Mouse (Mus musculus) bone marrow macrophage, adult 2 months (primary cell): ENCODE measurements around the gene Qk.

ENCODE experiments used
- CTCF ChIP-seq: IDR thresholded peaks from 2 replicates; pipeline ENCODE4 v1.5.1; 2012; ENCODE audit warnings: low read depth, mild to moderate bottlenecking, low read length, moderate library complexity
- POLR2A ChIP-seq: IDR thresholded peaks from 2 replicates; pipeline ENCODE4 v1.6.1; 2012; ENCODE audit warnings: mild to moderate bottlenecking, low read depth, low read length, borderline replicate concordance

DNA sequence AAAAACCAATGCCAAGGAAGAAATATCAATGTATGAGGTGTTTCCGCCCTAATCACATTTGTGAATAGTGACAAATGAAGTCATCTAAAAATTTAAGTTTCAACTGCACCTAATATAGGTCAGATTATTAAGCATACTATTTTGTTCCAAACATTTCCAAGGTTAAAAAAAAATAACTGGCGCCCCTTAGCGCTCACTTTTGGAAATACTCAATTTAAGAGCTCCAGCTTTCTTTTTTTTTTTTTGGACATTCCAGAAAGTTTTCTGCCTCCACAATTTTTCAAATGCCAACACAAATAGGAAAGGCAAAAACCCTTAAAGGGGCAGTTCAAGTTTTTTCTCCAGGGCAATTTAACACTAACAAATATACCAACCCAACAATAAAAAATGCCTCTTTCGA, 2.5 kb downstream of the Qk start:
- TF ChIP-seq CTCF (no peak), POLR2A (no peak)
